Mouse (Mus musculus) yolk sac, embryonic 10.5 days (tissue): Measurements from ENCODE around the gene Mrpl23.

Experiments used
- DNase-seq: peaks from one replicate; pipeline ENCODE4 v3.0.0-alpha.2; 2017; ENCODE audit warnings: low spot score

Mrpl23 gene

GRCm38 (mm10) chr7:142520331-142520730 is 12.2 kb upstream of the Mrpl23 start:
- DNase-seq, result peak; percentile 86

GRCm38 (mm10) chr7:142522352-142522751 is 10.1 kb upstream of the Mrpl23 start:
- DNase-seq, result peak; percentile 82

DNA sequence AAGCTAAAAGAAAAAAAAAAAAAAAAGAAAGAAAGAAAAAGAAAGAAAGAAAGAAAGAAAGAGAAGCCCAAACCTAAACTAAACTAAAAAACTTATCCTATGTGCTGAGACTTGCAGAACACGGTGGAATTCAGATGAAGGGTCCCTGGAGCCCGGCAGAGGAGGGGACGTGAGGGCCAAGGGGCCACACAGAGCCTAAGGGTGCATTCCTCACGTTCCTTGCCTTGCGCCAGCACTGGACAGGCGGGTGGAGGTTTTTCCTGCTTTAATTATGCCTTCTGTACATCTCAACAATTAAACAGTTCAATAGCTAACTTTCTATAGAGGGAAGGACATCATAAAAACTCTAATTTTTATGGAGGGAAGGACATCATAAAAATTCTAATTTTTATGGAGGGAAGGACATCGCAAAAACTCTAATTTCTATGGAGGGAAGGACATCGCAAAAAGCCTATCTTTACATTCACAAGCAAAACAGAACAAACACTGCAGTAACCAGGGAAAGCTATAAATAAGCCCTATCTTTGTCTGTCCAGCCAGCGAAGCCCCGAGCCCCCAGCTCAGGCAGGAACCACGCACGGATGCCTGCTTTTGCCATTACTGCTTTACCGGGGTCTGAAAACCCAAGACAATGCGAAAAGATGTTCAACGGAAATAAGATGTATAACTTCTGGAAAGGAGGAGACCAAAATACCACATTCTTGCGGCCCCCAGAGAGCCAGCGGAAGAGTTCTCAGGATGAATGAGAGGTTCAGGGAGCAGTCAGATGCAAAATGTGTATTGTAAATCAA is 9.1 kb upstream of the Mrpl23 start:
- peak; percentile 63 for DNase-seq

DNA sequence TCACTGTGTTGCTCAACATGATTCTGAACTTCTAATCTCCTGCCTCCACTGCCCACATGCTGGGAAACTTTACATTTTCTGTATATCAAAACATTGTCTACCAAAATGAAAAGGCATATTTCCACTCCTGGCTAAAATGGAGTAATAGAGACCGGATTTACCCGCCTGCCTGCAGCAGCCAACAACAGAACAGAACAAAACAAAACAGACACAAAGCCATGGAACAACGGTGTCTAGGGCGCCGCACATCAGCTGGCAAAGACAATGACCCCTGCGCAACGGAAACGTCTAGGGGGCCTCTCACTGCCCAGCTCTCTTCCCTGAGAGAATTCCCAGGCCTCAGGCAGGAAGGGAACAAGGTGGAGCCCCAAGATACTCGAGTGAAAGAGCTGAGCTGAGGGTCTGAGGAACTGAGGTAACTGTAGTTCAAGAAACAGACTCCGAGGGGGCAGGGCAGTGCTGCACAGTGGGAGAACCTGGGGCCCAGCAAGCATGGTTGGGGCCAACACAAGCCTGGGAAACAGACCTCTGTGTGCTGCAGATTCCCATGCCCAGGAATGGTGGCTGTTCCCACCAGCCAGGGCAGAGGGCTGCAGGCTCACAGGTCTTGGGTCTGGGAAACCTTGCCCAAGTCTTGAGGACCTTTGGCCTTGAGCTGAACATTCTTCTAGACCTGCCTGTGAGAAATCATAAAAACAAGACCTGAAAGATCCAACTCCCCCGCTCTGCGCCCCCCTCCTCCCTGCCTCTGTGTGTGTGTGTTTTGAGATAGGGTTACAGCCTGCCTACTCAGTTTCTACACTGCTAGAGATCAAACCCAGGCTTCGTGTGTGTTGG is 6.9 kb upstream of the Mrpl23 start:
- DNase-seq, result peak; percentile 86

DNA sequence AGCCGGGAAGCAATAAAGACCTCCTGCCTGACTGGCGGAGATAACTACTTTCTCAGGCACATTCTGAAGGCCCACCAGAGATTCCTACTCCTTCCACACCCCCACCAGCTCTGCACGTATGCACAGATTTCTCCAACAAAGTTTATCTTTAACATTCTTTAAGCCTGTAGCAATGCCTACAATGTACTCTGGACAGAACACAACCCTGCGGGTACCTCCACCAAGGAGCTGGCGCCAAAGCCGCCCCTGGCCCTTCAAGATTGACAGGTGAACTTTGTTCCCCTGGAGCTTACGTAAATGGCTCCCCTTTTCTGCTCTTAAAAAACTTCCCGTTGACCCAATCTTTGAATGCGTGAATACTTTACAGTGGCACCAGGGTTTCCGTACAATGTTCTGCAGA is 3.1 kb upstream of the Mrpl23 start:
- DNase-seq, result peak; percentile 85

DNA sequence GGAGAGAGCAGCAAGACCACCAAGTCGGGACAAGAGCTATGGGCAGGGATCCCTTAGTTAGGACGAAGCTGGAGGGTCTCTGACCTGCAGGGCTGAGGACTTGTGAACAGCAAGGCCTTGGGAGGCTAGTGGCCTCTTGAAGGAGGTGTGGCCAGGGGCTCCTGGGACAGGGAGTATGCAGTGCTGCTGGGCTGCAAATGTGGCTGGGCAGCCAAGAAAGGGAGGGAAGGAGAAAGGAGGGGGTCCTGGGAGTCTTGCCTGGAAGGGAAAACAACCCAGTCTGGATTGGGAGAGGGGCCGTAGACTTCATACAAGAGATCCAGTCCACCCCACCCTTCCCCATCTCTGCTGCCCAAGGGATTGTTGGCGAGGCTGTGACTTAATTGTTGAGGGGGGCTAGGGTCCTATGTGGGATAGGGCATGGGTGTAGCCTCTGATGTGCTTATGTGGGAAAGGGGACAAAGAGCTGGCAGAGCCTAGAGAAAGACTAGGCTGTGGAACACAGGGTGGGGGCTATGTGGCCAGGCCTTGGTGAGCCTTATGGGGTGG is 439 bp upstream of the Mrpl23 start:
- peak; percentile 17 for DNase-seq

DNA sequence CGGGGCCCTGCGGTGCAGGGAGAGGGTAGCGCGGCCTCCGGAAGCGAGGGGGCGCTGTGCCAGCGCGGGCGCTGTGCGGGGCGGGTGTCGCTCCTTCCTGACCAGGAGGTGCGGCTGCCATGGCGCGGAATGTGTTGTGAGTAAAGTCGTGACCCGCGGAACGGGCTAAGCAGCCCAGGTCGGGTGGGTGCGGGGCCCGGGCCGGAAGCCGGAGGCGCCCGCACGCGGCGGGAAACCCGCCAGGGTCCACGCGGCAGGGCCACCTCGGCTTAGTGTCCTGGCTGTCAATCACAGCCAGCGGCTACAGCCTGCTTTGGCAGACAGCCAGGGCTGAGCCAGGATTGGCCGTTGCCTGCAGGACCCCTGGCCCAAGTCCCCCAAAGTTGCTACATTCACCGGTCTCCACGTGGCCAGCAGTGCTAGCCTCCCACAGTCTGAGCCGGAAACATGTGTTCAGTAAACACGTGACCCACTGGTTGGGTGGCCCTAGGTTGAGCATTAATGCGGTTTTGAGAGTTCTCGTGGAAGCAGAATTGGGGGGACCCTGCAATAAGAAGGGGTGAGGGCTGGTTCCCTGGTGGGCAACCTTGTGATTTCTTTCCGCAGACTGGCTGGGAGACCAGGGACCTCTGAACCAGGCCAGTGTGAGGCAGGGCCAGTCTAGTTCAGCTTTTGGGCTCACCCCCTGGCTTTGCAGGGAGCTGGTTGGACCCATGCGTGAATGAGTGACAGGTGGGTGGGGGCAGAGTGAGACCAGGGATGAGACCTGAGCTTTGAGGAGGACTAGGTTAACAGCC is 771 bp downstream of the Mrpl23 start:
- peak; percentile 88 for DNase-seq

GRCm38 (mm10) chr7:142535116-142535515 is 2.6 kb downstream of the Mrpl23 start:
- DNase-seq, result peak; percentile 78

- peak; percentile 88 for DNase-seq
Measured at GRCm38 (mm10) chr7:142535832-142536231, 3.3 kb downstream of the Mrpl23 start.

GRCm38 (mm10) chr7:142537181-142537580 is 4.7 kb downstream of the Mrpl23 start:
- peak; percentile 75 for DNase-seq

GRCm38 (mm10) chr7:142537879-142538278 is 5.4 kb downstream of the Mrpl23 start:
- DNase-seq, result peak; percentile 89

DNA sequence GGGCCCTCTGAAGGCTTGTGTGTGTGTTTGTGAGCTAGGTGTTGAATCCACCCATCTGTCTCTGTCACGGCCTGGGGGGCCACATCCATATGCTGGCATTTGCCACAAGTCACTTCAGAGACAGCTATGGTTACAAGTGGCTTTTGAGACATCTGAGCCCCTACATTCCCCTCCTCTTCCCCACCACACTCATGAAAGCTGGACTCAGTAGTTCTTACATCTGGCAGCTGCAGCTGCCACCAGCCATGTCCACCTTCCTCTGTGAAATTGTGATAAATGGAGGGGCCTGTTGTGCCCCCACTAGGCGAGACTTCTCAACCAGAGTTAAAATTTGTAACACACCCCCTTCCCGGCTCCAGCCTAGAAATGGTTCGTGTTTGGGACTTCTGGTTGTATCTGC is 5.8 kb downstream of the Mrpl23 start:
- DNase-seq, result no peak

DNA sequence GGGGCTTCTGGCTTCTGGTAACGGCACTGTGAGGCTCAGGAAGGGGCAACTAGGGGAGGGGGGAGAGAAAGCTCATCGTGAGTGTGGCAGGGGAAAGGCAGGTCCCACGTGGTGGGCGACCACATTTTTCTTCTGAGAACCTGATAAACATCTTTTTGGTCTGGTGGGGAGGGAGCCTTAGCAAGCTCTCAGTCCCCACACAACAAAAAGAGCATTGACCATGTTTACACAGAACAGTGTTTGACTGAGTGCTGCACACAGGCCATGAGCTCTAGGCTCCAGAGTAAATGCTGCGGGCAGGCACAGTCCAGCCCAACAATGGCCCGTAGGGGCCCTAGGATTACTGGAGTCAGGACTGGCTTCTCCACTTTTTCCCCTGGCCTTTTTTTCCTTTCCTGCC is 6.3 kb downstream of the Mrpl23 start:
- DNase-seq, result peak; percentile 59

- no peak for DNase-seq
Measured at GRCm38 (mm10) chr7:142539828-142540227, 7.3 kb downstream of the Mrpl23 start.

DNA sequence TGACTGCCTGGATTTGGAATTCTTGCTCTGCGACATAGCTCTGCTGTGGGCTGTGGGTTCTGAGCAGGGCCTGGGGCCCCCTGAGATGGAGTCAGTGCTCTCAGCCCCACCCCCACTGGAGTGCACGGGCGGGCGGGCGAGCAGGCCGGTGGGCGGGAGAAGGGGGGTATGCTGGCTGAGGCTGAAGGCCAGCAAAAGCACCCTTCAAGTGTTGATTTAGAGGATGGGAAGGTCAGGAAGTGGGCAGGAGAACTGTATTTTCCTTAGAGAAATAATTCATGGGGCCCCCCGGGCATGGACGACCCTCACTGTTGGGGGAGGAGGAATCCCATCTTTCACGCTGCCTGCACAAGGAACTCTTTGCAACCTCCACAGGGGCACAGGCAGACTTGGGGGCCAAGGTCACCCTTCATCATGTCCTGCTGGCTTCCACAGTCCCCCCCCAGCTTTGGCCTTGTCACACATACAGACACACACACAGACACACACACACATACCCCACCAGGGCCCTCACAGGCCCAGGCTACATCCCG is 10.4 kb downstream of the Mrpl23 start:
- DNase-seq, result peak; percentile 76

GRCm38 (mm10) chr7:142545967-142546366 is 13.5 kb downstream of the Mrpl23 start:
- DNase-seq, result no peak

DNA sequence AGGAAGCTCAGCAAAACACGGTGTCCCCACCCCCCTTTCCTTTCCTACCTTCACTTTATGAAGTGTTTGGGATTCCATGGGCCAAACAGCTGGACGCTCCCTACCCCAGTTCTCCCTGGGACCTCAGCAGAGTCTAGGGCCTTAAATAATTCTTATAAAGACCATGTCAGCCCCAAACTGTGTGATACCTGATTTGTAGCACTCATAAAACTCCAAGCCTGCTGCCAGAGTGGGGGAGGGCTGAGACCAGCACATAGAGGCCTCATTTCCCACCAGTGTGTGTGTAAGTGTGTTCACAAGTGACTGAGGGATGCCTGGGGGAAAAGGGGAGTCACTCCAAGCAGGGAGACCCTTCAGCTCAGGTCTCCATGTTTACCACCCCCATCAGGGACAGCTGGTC is 15.4 kb downstream of the Mrpl23 start:
- no peak for DNase-seq

GRCm38 (mm10) chr7:142548706-142549105 is 16.2 kb downstream of the Mrpl23 start:
- DNase-seq, result peak; percentile 42

GRCm38 (mm10) chr7:142549941-142550763 is 17.7 kb downstream of the Mrpl23 start:
- DNase-seq, result no peak

DNA sequence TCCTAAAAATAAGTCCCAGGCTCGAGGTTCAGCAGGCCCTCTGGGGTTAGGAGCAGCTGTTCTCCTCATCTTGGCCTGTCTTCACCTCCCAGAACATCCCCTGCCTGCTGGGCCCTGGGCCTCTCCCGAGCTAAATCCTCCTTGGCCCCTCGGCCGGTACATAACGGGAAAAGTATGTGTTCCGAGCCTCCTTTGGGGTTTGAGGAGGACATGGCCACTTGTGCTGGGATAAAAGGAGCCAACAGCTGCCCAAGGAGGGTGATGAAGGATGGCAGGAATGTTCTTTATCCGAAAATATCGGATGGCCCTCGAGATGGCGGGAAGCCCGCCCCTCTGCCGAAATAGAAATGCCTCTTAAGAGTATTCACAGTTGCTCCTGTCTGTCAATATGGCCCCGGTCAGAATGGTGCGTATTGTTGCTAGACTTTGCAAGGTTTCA is 18.5 kb downstream of the Mrpl23 start:
- no peak for DNase-seq

DNA sequence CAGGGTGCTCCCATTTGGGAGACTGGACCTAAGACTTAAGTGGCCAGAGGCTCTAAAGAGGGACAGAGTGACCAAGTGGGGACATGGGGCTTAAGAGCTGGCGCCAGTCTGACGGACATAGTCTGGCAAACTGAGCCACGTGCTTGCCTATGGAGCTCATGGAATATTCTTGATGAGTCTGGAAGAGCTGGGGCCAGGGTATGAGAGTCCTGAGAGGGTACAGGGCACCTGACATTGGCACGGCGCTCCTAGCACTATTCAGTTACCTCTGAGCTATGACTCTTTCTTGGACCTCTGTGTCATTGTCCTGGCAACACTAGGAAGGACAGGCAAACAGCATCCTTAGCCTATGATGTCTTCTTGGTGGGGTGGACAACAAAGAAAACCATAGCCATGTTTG is 19.2 kb downstream of the Mrpl23 start:
- DNase-seq, result no peak
